Mouse (Mus musculus): ENCODE measurements at regions not wholly inside any gene's neighbourhood (a gene's known extent, or its start where the extent isn't known, plus 50 kb on each side); places are given as distances from the start of the nearest gene placed in this dataset.
A peak's percentile ranks its signal among the peaks of the same experiment; 100 is the strongest.

DNA sequence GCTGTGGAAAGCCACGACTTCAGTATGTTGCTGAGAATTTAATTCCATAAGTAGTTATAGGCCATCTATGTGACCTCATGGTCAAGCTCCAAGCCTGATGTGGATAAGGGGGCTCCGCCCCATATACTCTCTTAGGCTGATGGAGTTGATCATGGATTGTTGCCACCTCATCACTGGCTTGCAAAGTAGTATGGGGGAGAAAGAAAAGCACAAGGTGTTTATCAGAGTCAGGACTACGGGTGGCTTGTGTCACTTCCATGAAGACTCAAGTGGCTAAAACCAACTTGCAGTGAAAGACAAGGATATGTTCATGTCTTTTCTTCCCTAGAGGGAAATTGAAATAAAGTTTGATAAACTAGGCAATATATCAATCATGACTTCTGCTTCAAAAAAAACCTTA is 102.9 kb upstream of the Fut8 start:
- ATAC-seq, result no peak

DNA sequence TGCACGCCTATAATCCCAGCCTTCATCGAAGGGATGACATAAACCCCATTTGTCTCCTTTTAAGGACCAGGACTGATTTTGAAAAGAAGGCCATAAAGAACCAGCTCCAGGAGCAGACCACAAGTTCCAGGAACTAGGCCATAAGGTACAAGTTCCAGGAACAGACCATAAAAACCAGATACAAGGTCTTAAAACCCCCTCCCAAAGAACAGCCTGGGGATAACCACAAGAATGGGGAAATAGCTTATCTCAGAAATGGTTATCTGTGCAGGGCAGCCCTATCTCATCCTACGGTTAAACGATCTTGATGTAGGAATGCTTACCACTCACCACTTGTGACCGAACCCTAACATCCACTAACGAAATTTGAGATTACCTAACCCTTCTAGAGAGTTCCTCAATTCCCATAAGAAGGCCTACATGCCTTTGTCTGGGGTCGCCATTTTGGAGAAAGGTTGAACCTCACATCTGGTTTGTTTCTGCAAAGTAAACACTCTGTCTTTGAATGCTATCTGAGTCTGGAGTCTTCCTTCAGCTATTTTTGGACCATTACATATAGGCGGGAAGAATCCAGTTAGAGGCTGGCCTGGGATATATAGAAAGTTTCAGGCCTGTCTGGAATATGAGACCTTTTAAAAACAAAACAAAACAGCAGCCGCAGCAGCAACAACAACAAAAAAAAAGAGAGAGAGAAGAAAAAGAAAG is 103.5 kb upstream of the Fut8 start:
- no peak for ATAC-seq

DNA sequence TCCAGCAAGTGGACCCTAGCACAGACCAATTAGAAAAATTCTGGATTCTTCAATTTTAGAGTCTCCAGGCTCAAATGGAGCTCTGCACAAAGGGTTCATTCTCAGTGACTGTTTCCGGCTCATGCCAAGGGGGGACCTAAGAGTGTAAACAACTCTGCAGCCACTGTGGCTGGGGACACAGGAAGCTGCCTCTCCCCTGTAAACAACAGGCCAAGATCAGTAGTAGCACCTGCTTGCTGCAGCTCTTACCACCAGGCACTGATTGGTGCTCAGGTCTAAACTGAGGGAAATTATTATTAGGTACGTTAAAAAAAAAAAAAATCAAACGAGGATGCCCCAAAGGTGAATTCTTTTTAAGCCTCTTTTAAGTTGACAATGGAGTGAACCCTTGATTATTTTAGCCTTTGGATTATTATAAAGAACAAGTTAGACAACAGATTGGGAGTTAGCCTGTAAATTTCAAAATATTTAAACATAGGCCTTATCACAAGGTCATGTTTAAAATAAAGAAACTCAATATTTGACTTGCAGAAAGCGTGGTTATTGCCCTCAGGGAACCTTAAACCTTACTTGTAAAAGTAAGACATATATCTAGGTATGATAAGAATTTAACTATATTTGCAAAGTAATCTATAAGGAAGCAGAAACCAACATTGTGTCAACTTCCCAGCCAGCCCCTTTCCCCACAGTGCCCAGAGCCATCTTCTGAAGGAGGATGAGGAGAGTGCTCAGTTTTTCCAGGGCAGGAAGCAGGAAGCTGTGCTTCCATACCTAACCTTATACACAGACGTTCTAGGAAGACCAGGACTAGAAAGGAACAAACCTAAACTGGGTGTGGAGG is 104.2 kb upstream of the Fut8 start:
- no peak for ATAC-seq

DNA sequence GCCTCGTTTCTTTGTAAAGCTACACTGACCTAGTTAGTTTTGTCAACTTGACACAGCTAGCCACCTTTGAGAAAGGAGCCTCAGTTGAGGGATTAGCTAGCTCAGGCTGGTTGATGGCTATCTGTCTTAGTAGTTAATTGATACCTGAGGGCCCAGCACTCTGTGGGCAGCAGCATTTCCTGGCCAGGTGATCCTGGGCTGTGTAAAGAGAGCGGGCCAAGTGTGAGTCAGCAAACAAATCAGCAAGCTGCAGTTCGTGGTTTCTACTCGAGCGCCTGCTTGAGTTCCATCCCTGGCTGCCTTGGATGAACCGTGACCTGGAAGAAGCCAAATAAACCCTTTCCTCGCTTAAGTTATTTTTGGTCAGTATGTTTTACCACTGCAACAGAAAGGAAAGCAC is 106.6 kb upstream of the Fut8 start:
- peak; percentile 39 for ATAC-seq

DNA sequence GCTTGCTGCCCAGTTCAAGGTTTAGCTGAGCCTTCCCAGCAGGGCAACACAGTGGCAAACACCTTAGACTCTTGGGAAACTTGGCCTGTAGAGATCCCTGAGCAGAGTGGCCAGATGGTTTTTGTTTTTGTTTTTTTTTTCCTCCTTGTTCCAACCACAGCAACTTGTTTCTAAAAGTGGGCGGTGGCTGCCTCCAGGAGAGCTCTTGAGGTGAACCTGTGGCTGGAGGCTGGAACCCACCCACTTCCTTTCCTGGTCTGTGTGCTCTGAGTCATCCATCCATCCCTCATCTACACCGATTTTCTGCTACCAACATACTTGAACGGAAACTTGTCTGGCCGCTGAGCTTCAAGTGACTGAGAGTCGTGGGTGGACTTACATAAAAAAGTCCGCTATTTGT is 107.4 kb upstream of the Fut8 start:
- ATAC-seq, result peak; percentile 81

DNA sequence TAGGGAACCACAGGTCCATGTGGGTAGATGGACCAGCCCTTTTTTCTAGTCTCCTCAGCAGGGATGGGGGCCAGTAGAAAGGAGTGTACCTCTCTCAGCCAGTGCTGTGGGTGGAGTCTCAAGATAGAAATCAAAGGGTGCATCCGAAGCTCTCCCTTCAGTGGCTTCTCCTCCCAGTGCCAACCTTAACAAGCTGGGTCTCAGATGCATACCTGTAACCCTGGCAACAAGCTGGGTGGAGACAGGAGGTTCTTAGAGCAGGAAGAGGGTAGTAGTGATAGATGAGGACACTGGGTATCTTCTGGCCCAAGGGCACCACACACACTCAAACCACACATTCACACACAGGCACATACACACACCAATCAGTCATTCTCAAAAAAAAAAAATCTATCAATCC is 113.7 kb upstream of the Fut8 start:
- no peak for ATAC-seq

DNA sequence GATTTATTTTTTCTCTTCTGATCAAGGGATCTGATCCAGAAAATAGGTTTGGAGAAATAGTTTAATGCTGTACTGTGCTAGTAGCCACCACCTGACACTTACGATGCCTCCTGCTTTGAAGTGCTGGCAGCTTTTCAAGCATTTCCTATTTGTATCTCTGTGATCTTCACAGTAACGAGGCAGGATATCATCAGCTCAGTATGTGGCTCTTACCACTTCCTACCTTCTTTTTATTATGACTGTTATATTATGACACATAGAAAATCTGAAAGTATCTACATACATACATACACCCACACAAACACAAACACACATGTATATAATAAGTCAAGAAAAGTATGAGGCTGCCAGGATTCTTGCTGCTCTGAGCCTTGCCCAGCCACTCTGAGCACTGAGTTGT is 124.4 kb upstream of the Fut8 start:
- peak; percentile 97 for ATAC-seq

DNA sequence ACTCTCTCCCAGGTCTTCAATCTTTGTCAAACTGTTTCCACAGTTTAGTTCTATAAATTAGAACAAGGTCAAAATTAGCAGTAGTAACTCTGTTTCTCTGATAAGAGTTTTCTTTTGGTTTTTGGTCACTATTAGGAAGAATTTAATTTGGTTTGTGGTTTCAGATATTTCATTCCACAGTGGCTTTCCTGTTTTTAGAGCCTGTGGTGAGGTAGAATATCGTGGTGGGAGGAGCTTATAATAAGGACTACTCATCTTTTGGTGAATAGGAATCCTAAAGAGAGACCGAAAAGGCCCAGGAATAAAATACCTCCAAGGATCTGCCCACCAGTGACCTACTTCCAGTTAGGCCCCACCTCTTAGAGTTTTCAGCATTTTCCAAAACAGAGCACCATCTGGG is 125.8 kb upstream of the Fut8 start:
- no peak for ATAC-seq

DNA sequence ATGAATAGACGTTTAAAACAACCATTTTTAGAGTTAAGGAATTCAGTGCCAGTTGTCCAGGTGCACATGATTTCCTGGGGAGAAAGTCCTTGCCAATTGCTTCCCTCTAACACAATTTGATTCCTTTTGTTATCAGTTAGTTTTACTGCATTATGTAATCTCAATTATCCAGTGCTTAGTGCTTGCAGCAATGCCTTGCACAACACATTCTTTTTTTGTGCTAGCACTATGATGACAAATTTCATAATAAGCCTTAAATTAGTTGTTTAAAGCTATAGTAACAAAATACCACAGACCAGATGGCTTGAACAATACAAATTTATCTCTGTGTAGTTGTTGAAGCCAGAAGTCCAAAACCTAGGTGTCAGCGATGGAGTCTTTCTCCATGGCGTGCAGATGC is 130.7 kb upstream of the Fut8 start:
- ATAC-seq, result no peak

DNA sequence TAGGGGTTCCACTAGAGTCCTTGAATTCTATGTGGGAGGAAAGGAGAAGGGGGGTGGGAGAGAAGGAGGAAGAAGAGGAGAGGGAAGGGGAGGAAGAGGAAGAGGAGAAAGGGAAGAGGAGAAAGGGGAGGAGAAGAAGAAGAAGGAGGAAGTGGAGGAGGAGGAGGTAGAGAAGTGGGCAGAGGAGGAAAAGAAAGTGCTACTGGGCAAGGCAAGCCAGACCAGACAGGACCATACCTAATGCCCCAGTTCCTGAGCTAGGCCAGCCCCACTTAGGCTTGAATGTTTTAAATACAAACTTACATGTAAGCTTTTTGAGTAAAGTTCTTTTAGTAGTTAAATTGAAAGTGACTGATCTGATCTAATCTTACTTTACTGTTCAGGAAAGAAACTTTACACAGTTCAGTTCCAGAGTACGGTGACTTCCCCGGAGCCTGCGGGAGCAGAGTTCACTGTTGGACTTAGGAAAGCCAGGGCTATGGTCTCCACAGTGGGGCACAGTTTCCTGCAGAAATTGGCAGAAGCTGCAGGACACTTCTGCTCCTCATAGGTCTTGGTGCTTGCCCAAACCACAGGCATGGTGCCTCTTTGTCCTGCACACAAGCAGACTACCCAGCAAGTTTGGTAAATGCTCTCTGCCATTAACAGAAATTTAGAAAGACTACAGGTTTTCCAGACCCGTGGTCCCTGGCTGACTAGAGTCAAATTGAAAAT is 131.9 kb upstream of the Fut8 start:
- ATAC-seq, result no peak

DNA sequence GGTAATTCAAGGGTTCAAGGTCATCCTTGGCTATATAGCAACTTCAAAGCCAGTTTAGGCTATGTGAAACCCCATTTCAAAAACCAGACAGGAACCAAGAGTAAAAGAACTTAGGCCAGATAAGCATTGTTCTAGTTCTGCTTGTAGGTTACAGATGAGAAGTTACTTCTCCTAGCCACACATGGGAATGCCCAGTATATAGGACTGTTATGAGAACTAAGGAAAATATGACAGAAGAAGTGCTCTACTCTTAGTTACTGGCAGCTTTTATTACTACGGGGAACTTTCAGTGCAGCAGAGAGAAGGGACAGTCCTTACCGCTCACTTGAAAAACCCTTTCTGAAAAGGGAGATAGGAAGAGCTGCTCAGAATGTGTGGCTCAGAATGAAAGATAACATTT is 137.4 kb upstream of the Fut8 start:
- no peak for ATAC-seq

DNA sequence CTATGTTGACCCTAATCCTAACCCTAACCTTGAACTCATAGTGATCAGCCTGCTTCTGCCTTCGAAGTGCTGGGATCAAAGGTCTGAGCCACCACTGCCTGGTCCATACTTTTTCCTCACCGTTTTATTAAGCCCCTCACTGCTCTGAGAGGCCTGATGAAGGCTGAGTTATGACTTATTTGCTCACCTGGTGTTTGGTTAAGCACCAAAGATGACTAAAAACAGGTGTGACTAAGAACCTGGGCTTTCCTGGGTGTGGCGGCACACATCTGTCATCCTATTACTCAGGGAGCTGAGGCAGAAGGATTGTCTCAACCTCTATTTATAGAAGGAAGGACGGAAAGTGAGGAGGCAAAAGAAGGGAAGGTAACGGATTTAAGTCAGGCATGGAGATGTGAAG is 137.5 kb upstream of the Max start:
- no peak for ATAC-seq

DNA sequence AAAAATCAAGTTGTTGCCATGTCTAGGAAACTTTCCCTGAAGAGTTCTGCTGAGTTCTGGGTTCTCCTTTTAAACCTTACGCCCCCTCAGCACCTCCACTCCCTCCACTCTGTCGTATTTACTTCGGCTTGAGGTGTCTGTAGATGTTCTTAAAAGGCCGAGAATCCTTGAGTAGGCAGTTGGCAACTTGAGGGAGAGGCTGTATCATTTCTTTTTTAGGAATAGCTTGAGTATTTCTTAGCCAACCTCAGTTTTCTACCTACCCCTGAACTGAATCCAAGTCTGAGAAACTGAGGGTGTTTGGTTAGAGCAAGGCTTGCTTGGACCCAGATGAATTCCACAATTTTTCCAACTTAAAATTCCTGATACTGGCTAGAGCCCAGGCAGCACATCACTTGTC is 136.8 kb upstream of the Max start:
- ATAC-seq, result no peak

DNA sequence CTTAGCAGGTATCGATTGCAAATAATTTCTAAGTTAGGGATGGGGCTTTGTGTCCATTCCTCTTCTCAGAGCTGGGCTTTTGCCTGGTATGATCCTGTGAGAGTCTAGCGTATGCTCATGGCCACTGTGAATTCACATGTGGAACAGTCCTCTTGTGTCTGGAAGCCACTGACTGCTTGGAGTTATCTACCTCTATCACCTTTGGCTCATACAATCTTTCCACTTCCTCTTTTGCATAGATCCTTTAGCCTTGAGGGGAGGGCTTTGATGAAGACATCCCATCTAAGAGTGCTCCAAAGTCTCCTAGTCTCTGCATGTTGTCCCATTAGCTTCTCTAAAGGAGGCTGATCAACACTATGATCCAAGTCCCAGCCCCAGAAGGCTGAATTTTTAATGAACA is 135.8 kb upstream of the Max start:
- no peak for ATAC-seq

DNA sequence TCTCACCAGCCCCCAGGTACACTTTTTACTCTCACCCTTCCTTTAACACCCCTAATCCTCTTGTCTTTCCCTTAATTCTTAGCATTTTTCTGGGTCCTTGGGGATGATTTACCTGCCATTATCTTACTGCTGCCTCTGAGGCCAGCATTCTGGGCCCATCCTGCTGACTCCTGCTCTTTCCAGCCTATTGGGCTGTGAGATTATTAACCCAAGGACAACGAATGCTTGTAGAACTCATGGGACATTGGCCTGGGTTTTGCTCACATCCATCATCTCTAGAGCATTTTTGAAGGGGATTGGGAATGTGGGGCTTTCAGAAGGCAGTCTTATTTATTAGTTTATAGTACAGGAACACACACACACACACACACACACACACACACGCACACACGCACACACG is 134.5 kb upstream of the Max start:
- no peak for ATAC-seq

DNA sequence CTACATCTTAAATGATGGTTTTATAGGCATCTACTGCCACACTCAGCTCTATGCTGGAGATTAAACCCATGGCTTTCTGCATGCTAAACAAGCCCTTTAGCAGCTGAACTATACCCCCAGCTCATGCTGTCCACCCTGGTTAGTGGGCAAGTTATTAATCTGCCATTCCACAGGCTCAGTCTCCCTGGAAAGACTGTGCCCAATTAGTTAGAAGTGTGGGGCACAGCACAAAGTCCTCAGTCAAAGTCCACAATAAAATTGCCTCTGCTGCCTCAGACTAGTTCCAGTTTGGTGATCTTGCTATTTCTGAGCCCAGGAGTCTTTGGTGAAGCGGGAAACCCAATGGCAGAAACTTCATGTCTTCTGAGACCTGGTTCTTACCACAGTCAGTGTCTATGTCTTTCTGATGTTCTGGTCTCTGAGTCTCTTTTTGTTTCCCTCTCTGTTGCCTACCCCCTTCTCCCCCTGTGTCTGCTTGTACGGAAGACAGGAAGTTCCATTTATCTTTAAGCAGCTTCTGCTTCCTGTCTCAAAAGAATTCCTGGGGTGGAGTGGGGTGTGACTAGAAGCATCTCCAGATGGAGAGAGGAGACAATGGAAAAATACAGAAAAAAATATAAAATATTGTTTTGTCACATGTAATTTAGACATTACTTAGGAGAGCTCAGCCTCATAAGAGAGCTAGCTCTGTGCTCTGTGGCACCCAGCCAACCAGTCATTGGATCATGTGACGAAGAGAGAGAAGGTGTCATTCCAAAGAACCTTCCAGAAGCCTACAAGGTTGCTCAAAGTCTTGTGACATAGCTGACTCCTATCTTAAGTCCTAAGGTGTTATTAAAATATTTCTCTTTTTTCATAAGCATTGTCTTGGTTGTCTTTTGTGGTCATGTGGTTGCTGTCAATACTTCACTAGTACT is 133.3 kb upstream of the Max start:
- ATAC-seq, result no peak

DNA sequence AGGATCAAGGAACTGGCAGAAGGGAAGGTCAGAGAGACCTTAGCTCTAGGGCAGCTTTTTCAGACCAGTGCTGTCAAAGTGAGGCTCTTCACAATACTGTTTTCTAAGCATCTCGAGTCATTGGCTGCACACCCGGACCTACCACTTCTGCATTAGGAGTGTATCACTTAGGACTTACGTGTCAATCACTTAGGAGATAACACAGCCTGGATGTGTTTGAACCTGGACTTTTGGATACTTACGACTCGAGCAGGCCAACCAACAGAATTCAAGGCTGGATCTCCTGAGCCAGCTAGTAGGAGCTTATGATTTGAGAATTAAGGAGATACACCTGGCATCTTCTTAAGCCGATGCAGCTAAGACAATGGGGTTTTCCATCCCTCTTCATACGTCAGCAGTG is 132.2 kb upstream of the Max start:
- ATAC-seq, result no peak

DNA sequence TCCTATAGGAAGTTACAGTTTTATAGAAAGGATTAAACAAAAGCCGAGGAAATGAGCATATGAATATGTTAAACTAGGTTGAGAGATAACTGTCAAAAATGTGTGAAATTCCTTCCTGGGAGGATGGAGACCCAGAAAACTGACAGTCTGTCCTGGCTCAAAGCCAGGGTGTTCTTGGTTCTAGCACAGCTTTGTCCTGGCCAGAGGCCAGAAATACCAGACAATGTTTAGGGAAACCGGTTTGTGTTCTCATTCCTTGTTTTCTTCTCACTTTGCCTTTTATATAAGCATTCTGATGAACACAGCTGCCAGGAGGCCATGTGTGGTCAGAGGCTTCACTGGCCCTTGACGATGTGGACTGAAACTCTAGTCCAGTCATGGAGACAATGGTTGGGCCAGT is 130.7 kb upstream of the Max start:
- no peak for ATAC-seq

DNA sequence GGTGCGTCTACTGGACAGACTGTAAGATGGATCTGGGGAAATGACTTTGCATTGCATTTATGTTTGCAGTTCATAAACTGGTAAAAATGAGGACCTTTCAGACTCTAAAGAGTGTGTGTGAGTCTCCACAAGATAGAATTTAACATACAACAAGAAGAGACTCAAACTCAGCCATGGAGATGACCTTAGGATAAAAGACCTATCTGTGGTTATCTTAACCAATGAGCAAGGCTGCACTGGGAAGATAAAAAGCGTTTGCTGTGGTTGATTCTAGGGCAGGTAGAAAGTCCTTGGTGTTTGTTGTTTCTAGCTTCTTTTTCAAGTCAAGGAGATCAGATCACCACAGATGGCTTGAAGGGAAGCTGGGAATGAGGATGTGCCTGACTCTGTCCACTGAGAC is 130.1 kb upstream of the Max start:
- ATAC-seq, result no peak

DNA sequence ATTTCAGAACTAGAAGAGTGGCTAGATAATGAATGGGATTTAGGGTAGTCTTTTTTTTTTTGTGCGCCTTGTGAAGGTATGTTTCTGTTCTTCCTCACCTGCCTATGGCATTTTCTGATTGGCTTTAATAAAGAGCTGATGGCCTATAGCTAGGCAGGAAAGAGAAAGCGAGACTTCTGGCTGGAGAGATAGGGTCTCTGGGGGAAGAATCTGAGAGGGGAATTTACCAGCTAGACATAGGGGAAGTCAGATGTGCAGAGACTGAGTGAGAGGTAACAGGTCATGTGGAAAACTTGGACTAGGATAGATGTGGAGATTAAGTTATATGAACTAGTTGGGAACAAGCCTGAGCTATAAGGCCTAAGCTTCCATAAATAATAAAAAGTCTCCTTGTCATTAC is 129.7 kb upstream of the Max start:
- no peak for ATAC-seq

DNA sequence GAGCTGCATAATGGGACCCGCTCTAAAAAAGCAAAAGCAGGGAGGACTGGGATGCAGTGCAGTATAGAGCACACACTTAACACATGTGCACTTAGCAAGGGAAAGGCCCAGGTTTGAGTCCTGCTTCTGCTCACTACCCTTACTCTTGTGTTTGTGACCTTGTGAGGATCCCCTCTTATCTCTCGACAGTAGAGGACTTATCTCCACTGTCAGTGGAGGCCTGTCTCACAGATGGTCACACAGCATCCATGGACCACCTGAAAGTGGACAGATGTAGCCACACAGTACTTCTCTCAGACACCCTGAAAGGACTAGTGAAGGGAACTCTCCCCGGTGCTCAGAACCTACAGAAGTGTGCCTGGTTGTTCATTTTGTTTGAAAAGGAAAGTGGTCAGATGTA is 128.5 kb upstream of the Max start:
- no peak for ATAC-seq

DNA sequence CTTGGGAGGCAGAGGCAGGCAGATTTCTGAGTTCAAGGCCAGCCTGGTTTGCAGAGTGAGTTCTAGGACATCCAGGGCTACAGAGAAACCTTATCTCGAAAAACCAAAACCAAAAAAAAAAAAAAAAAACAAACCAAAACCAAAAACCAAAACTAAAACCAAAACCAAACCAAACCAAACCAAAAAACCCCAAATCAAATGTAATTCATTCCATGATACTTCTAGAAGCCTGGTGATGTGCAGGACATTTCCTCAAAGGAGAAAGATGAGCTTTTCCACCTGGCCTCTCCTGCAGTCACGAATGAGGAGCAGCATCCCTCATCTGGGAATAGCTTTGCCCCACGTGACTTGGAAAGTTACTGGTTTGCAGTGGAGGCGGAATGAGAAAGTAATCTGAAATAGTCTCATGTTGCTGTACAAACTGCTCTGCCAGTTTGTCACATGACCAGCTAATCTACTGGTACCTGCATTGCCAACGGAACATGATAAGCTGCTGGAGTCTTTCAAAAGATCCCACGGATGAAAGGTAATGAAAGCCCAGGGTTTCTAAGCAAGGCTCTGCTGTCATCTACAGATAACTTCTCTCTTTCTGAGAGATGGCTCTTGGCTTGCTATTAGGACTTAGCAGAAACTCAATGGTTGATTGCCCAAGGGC is 127.8 kb upstream of the Max start:
- ATAC-seq, result no peak
